Mouse (Mus musculus) neural tube, embryonic 14.5 days (tissue): ENCODE data around the gene Adgrb3. TPM values are rescaled to one million over a fixed set of nuclear protein-coding genes. Genes with fewer than 3 reads are reported as not detected.
"Not testable (repeated sequence)": the region's sequence is repeated elsewhere in the genome, so short reads cannot be mapped to it uniquely, and the experiment has no call there.

ENCODE experiments used
- ATAC-seq: fragments of 200-750 bp; cut with Nextera tagmentation; 2 replicates; pipeline ENCODE4 v1.8.0; 2017; ENCODE audit warnings: low read depth, mild to moderate bottlenecking, moderate TSS enrichment, moderate library complexity
- H3K27ac ChIP-seq: fragments of 300-500 bp; sonication (generic); 2 replicates; pipeline ENCODE4 v1.5.1; 2014; ENCODE audit warnings: low read depth, mild to moderate bottlenecking, control low read depth, low read length, moderate library complexity, mixed read lengths
- H3K27me3 ChIP-seq: fragments of 300-500 bp; sonication (generic); 2 replicates; pipeline ENCODE4 v1.6.1; 2014; ENCODE audit warnings: low read length; ENCODE audit not compliant: control insufficient read depth, insufficient read depth
- H3K36me3 ChIP-seq: fragments of 300-500 bp; sonication (generic); 2 replicates; pipeline ENCODE4 v1.6.1; 2014; ENCODE audit warnings: low read length, mixed read lengths; ENCODE audit not compliant: control insufficient read depth, insufficient read depth
- H3K4me1 ChIP-seq: fragments of 300-500 bp; sonication (generic); 2 replicates; pipeline ENCODE4 v1.6.1; 2014; ENCODE audit warnings: low read length; ENCODE audit not compliant: control insufficient read depth, insufficient read depth
- H3K4me2 ChIP-seq: fragments of 300-500 bp; sonication (generic); 2 replicates; pipeline ENCODE4 v1.6.1; 2014; ENCODE audit warnings: mild to moderate bottlenecking, low read depth, low read length, control low read depth
- H3K4me3 ChIP-seq: fragments of 300-500 bp; sonication (generic); 2 replicates; pipeline ENCODE4 v1.5.1; 2014; ENCODE audit warnings: low read depth, low read length, control low read depth, mixed read lengths
- H3K9ac ChIP-seq: fragments of 300-500 bp; sonication (generic); replicated peaks from 2 replicates; pipeline ENCODE4 v1.6.1; 2014; ENCODE audit warnings: low read depth, mild to moderate bottlenecking, control low read depth, low read length, mixed read lengths
- H3K9me3 ChIP-seq: fragments of 300-500 bp; sonication (generic); 2 replicates; pipeline ENCODE4 v1.6.1; 2016; ENCODE audit warnings: low read length; ENCODE audit not compliant: control insufficient read depth
- WGBS: fragments of 180-500 bp; shearing (Covaris S2); extraction: QIAGEN DNeasy Blood & Tissue Kit; methylation state at CpG from one replicate; pipeline ENCODE4 v1.1.7; 2014; 5-methylcytosine and 5-hydroxymethylcytosine counted together
- polyA plus RNA-seq: library from polyadenylated mRNA; unstranded; fragments of >200 nt; fragmentation: Nextera tagmentation; extraction: Ambion mirVana; gene quantifications from 2 replicates; pipeline ENCODE4 v1.2.1, GENCODE M21; 2014

Gene Adgrb3
- polyA plus RNA-seq, 1 experiment from 2014 or later = 71.2 TPM

DNA sequence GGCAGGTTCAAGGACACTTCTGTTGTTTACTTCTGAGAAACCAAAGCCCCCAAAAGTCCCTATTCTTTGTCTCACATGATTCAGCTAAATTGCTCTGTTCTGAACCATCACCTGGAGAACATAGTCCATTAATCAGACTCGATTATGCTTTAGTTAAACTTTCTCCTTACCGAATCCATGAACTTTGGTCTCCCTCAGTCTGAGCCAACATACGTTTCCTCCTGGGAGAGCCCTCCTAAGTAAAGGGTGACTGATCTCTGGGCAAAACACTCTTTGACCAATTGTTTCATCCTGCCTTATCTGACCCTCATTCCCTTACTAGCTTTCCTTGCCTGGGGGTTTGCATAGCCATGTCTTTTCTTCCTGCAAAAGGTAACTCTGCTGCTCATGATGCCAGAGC, 806.4 kb downstream of the Adgrb3 start:
- WGBS = 92% methylated on average over 3 of the region's 3 CpGs

DNA sequence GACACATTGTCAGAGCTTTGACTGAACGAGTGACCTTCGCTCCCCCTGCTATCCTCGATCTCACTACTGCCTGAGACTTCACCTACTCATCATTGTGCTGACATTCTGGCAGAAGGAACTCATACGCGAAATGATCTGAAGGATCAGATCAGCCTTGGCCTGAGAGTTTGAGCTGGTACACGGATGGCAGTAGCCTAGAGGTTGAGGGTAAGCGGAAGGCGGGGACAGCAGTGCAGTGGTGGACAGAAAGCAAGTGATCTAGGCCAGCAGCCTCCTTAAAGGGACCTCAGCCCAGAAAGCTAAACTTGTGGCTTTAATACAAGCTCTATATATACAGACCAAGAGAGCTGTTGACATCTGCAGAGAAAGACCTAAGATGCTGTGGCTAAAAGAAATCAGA, 811.7 kb downstream of the Adgrb3 start:
- H3K27me3 ChIP-seq, ATAC-seq, H3K4me1 ChIP-seq, H3K27ac ChIP-seq, H3K9ac ChIP-seq, H3K4me2 ChIP-seq, H3K36me3 ChIP-seq, H3K9me3 ChIP-seq, H3K4me3 ChIP-seq: not testable (repeated sequence)
- 92% methylated on average over 5 of the region's 8 CpGs for WGBS

More for the DNA sequence above, 806.4 kb downstream of the Adgrb3 start:
- no peaks in the 10 kb centered on the region for H3K9me3 ChIP-seq
- no peaks in the 10 kb centered on the region for H3K27me3 ChIP-seq
- H3K4me3 ChIP-seq = no peak overlapping the region
- ATAC-seq = no peak
- no peaks in the 10 kb centered on the region for H3K4me1 ChIP-seq
- H3K4me2 ChIP-seq = no peak overlapping the region
- H3K27ac ChIP-seq = no peak overlapping the region
- H3K9ac ChIP-seq = no peak overlapping the region
- H3K36me3 ChIP-seq = no peaks in the 10 kb centered on the region
